Mouse (Mus musculus) leukemia stem cell, adult 10-12 weeks (primary cell): Measurements from ENCODE around the gene Gm16253. TPM values are rescaled to one million over a fixed set of nuclear protein-coding genes. Genes with fewer than 3 reads are reported as not detected.

ENCODE experiments used
- polyA plus RNA-seq: library from polyadenylated mRNA; stranded (reverse); fragments of >175 nt; gene quantifications from 2 replicates; pipeline ENCODE4 v1.2.3, GENCODE M21; 2012; ENCODE audit warnings: low replicate concordance

Gm16253 gene
- polyA plus RNA-seq = not detected in 2 replicates

DNA sequence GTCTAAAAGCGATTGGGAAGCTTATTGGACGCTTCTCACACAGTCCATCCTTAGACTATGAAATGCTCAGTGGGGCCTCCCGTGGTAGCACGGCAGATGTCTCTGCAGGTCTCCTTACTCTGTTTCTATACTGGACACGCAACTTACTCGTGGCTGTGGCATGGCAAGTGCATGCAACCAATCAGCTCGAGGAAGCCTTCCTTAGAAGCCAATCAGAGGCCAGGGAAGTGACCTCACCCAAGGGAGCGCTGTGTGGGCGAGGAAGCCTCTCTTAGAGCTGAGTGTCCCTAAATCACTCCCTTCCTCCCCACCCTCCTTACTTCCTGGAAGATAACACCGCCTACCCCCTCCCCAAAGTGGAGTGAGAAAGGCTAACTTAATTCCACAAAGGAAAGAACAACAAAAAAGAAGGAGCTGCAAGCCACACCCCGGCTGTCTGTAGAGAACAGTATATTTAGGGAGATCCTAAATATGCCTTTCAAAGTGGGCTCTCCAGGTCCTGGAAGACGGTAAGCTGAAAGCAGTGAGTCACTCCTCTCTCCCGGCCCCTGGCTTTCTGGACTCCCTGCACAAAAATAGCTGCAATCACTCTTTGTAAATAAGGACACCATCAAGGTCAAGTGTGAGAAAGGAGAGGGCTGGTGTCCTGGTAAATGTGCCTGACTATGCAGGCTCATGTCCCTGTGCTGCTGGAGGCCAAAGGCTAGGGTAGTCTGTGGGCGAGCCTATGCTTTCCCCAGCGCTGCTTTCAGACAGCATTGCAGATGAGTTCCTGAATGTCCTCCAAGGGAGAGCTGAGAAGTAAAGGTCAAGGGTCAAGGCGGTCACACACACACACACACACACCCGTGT is at the start of gene Gm16253:
Gm16253 (plus strand) TSS at position 295 of the 852 bp plus-strand sequence.

DNA sequence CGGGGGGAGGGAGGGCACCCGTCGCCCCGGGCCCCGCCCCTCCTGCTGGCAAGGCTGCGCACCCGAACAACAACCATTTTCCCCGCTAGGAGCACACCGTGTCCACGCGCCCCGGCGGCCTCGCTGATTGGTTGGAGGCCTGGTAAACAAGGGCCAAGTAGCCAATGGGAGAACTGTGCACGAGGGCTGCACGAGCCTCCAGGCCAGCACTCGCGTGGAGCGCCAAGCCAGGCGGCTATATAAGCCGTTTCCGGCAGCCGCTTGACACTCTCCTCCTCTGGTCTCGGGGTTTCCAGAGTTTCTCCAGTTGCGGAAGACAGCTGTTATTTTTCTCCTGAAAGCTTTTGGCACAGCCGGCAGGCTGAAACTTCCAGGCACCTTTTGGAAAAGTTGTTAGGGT is 19.1 kb upstream of the Gm16253 start, which contains the start of gene Txnip:
Txnip (plus strand) TSS at position 264 of the 400 bp plus-strand sequence.

DNA sequence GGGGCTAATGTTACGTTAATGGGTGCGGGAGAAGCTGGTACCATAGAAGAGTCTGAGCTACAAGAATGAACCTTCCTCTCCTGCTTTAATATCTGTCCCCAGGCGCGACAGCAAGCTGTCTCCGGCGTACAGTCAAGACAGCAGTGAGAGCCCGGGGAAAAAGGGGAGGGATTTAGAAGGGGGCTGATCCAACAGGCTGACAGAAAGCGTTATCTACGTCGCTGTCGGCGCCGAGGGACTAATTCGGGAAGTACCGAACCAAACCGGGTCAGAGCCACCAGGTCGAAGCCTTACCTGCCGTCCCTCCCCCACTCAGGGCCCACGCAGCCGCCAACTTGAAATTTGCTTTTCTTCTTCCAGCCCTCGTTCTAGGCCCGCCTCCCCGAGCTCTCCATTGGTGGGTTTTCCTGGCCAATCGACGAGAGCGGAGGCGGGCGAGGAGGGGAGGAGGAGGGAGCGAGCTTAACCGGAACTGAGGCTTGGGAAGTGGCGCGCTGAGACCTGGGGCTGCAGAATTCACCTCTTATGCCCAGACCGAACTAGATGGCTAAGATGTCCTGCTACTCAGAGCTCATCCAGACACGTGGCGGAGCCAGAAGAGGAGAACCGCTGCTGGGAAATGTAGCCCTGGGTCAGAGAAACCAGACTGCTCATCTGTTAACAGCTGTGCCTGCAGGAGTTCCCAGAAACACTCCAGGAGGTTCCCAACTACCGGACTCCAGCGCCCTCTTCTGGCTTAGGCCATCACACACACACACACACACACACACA is 17.2 kb downstream of the Gm16253 start, which contains the start of gene Polr3gl:
Polr3gl (minus strand) TSS at position 392 of the 771 bp plus-strand sequence.

GRCm38 (mm10) chr3:96596228-96596707 is 19.5 kb downstream of the Gm16253 start, which contains the start of gene Ankrd34a:
Gene Ankrd34a (plus strand): TSS chr3:96596636.

GRCm38 (mm10) chr3:96600639-96601250 is 24.0 kb downstream of the Gm16253 start, which contains the start of gene Lix1l:
Gene Lix1l (plus strand): TSS chr3:96601149.

GRCm38 (mm10) chr3:96629729-96630600 is 53.2 kb downstream of the Gm16253 start, which contains the start of gene Rbm8a:
Gene Rbm8a (plus strand): TSS chr3:96629933.

Other genes with a start within 250 kb of the Gm16253 start
- gene BC107364, start 124.7 kb upstream of the Gm16253 start, polyA plus RNA-seq = not detected in 2 replicates
- 0.55 and 0.85 TPM in 2 replicates for gene Hfe2, start 51.8 kb upstream of the Gm16253 start, polyA plus RNA-seq
- gene Txnip, start 19.0 kb upstream of the Gm16253 start, polyA plus RNA-seq = 2.1 and 8.1 TPM in 2 replicates
- gene Polr3gl, start 17.2 kb downstream of the Gm16253 start, polyA plus RNA-seq = 9.2 and 13.8 TPM in 2 replicates
- 0.19 and 0.30 TPM in 2 replicates for gene Ankrd34a, start 19.7 kb downstream of the Gm16253 start, polyA plus RNA-seq
- 0.26 and 0.30 TPM in 2 replicates for gene Lix1l, start 24.2 kb downstream of the Gm16253 start, polyA plus RNA-seq
- 13.0 and 66.3 TPM in 2 replicates for gene Rbm8a, start 52.9 kb downstream of the Gm16253 start, polyA plus RNA-seq
- gene Pex11b, start 58.4 kb downstream of the Gm16253 start, polyA plus RNA-seq = 2.5 and 5.2 TPM in 2 replicates
- gene Gm42957, start 58.5 kb downstream of the Gm16253 start, polyA plus RNA-seq = 0.06 TPM in 1 of 2 replicates, not detected in the other
- 0.03 and 0.09 TPM in 2 replicates for gene Itga10, start 68.6 kb downstream of the Gm16253 start, polyA plus RNA-seq
- gene Ankrd35, start 93.1 kb downstream of the Gm16253 start, polyA plus RNA-seq = 0.12 and 0.19 TPM in 2 replicates
- gene Pias3, start 119.4 kb downstream of the Gm16253 start, polyA plus RNA-seq = 12.3 and 23.7 TPM in 2 replicates
- 0.36 and 0.42 TPM in 2 replicates for gene Nudt17, start 131.6 kb downstream of the Gm16253 start, polyA plus RNA-seq
- 3.9 and 4.2 TPM in 2 replicates for gene Polr3c, start 150.6 kb downstream of the Gm16253 start, polyA plus RNA-seq
- gene Rnf115, start 150.7 kb downstream of the Gm16253 start, polyA plus RNA-seq = 18.2 and 18.6 TPM in 2 replicates